Mouse (Mus musculus) forebrain, embryonic 16.5 days (tissue): ENCODE results near the gene Cyth4. TPM values are rescaled to one million over a fixed set of nuclear protein-coding genes. Genes with fewer than 3 reads are reported as not detected.

Source experiments
- ATAC-seq: fragments of 200-750 bp; cut with Nextera tagmentation; 2 replicates; pipeline ENCODE4 v1.8.0; 2017; ENCODE audit warnings: mild to moderate bottlenecking, moderate library complexity
- H3K27ac ChIP-seq: fragments of 300-500 bp; sonication (generic); 2 replicates; pipeline ENCODE4 v1.5.1; 2014; ENCODE audit warnings: low read length, control low read depth
- H3K27me3 ChIP-seq: fragments of 300-500 bp; sonication (generic); replicated peaks from 2 replicates; pipeline ENCODE4 v1.6.1; 2014; ENCODE audit warnings: low read length; ENCODE audit not compliant: control insufficient read depth, insufficient read depth
- H3K36me3 ChIP-seq: fragments of 300-500 bp; sonication (generic); 2 replicates; pipeline ENCODE4 v1.6.1; 2014; ENCODE audit not compliant: control insufficient read depth, insufficient read depth
- H3K4me1 ChIP-seq: fragments of 300-500 bp; sonication (generic); replicated peaks from 2 replicates; pipeline ENCODE4 v1.6.1; 2014; ENCODE audit warnings: low read length; ENCODE audit not compliant: control insufficient read depth, insufficient read depth
- H3K4me2 ChIP-seq: fragments of 300-500 bp; sonication (generic); 2 replicates; pipeline ENCODE4 v1.6.1; 2014; ENCODE audit warnings: mild to moderate bottlenecking, low read length, control low read depth
- H3K4me3 ChIP-seq: fragments of 300-500 bp; sonication (generic); replicated peaks from 2 replicates; pipeline ENCODE4 v1.5.1; 2014; ENCODE audit warnings: mild to moderate bottlenecking, low read length, control low read depth
- H3K9ac ChIP-seq: fragments of 300-500 bp; sonication (generic); replicated peaks from 2 replicates; pipeline ENCODE4 v1.6.1; 2014; ENCODE audit warnings: low read depth, low read length, control low read depth
- H3K9me3 ChIP-seq: fragments of 300-500 bp; sonication (generic); 2 replicates; pipeline ENCODE4 v1.6.1; 2016; ENCODE audit warnings: low read length; ENCODE audit not compliant: control insufficient read depth
- WGBS: fragments of 180-500 bp; shearing (Covaris S2); extraction: QIAGEN DNeasy Blood & Tissue Kit; methylation state at CpG from one replicate; pipeline ENCODE4 v1.1.7; 2014; 5-methylcytosine and 5-hydroxymethylcytosine counted together
- polyA plus RNA-seq: library from polyadenylated mRNA; unstranded; fragments of >200 nt; fragmentation: Nextera tagmentation; extraction: Ambion mirVana; gene quantifications from 2 replicates; pipeline ENCODE4 v1.2.1, GENCODE M21; 2015

Gene Cyth4
- polyA plus RNA-seq, 1 experiment from 2014 or later: 4.5 TPM

DNA sequence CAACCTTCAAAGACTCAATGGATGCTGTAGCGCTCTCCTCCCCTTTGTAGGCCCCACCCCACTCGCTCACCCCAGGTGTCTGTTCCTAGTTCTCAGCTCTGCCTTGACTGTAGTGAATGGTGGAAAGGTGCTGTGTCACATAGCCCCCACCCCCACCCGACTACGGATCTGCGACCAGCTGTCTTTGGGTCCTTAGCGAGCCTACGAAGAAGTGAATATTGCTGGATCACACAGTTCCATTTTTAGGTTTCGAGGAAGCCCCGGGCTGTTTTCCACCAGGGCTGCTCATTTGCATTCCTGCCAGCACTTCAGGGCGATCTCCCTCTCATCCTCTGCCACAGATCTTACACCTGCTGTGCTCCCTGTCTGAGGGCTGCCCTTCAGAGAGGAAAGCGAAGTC, 13.5 kb upstream of the Cyth4 start:
- no peaks in the 10 kb centered on the region for H3K36me3 ChIP-seq
- no peak overlapping the region for H3K4me2 ChIP-seq
- no peak overlapping the region for H3K27ac ChIP-seq
- no peak overlapping the region for H3K9ac ChIP-seq
- peaks cover 27% of the 10 kb centered on the region for H3K4me1 ChIP-seq
- 20% methylated on average over 11 of the region's 11 CpGs for WGBS
- peaks cover 4% of the 10 kb centered on the region; the same call in 1 of the 2 replicates for H3K9me3 ChIP-seq
- H3K4me3 ChIP-seq: no peak overlapping the region
- no peaks in the 10 kb centered on the region for H3K27me3 ChIP-seq
- ATAC-seq: no peak

DNA sequence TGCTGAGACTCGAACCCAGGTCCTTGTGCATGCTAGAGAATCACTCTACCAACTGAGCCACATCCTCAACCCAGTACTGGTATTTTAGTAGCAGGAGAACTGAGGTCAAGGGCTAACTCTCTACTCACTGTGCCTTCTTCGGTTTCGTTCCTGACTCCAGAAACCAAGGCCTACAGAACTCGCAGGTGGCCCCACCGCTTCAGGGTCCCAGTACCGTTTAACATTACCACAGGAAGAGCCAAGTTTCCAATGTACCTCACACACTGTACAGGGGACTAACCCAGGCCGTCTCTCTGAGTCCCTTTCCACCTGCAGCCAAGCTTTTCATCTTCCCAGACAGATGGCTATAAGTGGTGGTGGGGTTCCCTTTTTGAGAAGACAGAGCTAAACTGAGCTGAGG, 11.4 kb upstream of the Cyth4 start:
- Histone ChIP-seq H3K27me3 (no peaks in the 10 kb centered on the region), H3K36me3 (no peaks in the 10 kb centered on the region), H3K4me2 (no peak overlapping the region), H3K9ac (no peak overlapping the region), H3K9me3 (peaks cover 4% of the 10 kb centered on the region; the same call in 1 of the 2 replicates), H3K27ac (no peak overlapping the region), H3K4me1 (peaks cover 17% of the 10 kb centered on the region), H3K4me3 (no peak overlapping the region)
- ATAC-seq: no peak
- 89% methylated on average over 7 of the region's 7 CpGs for WGBS

DNA sequence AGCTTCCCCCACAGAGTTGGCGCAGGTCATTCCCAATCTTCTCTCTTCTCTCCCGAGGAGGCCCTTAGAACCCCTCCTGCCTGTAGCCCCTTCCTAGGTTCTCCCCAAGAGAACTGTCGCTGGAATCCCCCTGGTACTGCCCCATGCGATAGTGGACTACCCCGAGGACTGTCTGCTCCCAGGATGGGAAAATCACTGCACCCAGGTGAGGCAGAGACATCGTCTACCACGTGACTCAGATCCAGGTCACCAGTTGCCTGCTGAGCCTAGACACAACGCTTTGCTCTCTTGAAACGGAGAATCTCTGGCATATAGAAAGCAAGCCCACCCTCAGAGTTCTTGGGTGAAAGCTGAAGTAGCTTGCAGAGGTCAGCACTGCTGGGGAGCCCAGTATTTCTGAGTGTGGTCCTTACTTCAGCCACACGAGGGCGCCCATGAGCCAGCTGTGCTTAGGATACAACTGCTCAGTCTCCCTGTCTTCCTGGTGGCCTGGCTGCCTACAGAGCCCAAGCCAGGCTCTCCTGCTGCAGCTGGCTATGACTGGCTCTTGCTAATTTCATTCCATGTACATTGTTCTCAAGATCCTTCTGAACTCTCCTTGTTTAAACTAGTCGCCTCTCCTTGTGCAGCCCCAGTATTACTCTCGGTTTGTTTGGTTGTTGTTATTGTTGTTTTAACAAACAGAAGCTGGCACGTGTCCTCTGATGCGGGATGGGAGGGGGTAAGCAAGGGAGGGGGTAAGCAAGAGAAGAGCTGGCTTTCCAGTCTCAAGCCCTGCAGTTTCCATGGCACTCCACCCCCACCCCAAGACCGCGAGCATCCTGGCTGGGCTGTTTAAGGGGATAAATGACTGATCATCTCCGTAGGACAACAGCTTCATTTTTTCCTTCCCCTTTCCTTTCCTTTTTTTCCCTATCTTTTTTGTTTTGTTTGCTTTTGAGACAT, 9.5 kb upstream of the Cyth4 start:
- ATAC-seq: peak; percentile 90
- WGBS: 50% methylated on average over 18 of the region's 18 CpGs
- 0 out of 2 replicates have a peak overlapping the region, but pooled peaks have one; percentile 15 for H3K27ac ChIP-seq

DNA sequence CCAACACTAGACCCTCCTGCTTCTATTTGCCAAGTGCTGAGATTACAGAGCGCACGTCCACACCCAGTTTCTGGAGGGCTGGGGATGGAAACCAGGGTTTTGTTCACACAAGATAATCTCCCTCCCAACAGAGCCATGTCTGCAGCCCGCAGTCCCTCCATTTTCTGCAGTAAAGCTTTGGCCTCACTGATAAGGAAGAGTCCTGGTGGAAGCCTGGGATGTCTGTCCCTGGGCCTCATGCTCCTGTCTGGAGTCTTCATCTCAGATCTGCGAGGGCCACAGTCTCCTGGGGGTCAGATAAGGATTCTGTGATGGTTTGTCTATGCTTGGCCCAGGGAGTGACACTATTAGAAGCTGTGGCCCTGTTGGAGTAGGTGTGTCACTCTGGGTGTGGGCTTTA, 8.8 kb upstream of the Cyth4 start:
- WGBS: 82% methylated on average over 4 of the region's 4 CpGs
- H3K27ac ChIP-seq: no peak overlapping the region
- peaks cover 3% of the 10 kb centered on the region for H3K4me1 ChIP-seq
- no peak overlapping the region for H3K9ac ChIP-seq
- H3K36me3 ChIP-seq: no peaks in the 10 kb centered on the region
- H3K27me3 ChIP-seq: no peaks in the 10 kb centered on the region
- H3K4me2 ChIP-seq: no peak overlapping the region
- H3K4me3 ChIP-seq: no peak overlapping the region
- no peak for ATAC-seq
- H3K9me3 ChIP-seq: peaks cover 4% of the 10 kb centered on the region; the same call in 1 of the 2 replicates

More for the DNA sequence above, 9.5 kb upstream of the Cyth4 start:
- H3K36me3 ChIP-seq: no peaks in the 10 kb centered on the region
- H3K4me1 ChIP-seq: peaks cover 3% of the 10 kb centered on the region
- H3K4me2 ChIP-seq: no peak overlapping the region
- H3K9ac ChIP-seq: no peak overlapping the region
- no peak overlapping the region for H3K4me3 ChIP-seq
- no peaks in the 10 kb centered on the region for H3K27me3 ChIP-seq
- H3K9me3 ChIP-seq: peaks cover 4% of the 10 kb centered on the region; the same call in 1 of the 2 replicates

DNA sequence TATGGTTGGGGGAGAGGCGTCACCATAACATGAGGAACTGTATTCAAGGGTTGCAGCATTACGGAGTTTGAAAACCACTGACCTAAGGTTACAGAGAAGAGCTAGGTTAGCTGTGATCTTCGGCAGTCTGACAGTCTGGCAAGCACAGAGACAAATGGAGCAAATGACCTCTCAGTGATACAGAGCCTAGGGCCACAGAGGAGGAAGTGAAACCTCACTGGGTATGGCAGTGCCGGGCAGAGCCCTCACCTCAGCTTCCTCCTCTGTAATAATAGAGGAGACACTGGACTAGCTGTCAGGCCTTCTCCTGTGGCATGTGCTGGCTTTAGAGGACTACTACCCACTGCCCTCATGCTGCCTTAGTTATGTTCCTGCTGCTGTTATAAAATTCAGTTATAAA, 7.9 kb upstream of the Cyth4 start:
- WGBS: 80% methylated on average over 4 of the region's 4 CpGs
- Histone ChIP-seq H3K4me3 (no peak overlapping the region), H3K27me3 (no peaks in the 10 kb centered on the region), H3K27ac (no peak overlapping the region), H3K36me3 (no peaks in the 10 kb centered on the region), H3K4me2 (no peak overlapping the region), H3K9me3 (peaks cover 4% of the 10 kb centered on the region; the same call in 1 of the 2 replicates), H3K4me1 (peaks cover 3% of the 10 kb centered on the region), H3K9ac (no peak overlapping the region)
- no peak for ATAC-seq

DNA sequence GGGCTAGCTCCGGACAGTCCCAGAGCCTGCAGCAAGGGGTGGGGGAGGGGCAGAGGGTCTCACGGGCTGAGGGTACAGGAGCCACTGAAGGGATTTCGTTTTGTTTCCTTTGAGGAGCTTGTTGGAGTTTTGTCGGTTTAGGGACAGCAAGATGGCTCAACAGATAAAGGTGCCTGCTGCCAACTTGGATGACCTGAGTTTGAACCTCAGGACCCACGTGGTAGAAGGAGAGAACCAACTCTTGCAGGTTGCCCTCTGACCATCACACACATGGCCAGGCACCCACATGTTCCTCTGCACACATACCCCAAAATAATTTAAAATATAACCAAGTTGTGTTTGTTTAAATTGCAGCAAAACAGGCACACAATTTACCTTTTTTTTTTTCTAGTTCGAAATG, 6.9 kb upstream of the Cyth4 start:
- H3K9ac ChIP-seq: no peak overlapping the region
- no peaks in the 10 kb centered on the region for H3K36me3 ChIP-seq
- WGBS: 78% methylated on average over 6 of the region's 6 CpGs
- H3K4me3 ChIP-seq: no peak overlapping the region
- H3K27me3 ChIP-seq: no peaks in the 10 kb centered on the region
- H3K4me1 ChIP-seq: peaks cover 3% of the 10 kb centered on the region
- H3K4me2 ChIP-seq: no peak overlapping the region
- no peak overlapping the region for H3K27ac ChIP-seq
- ATAC-seq: no peak
- H3K9me3 ChIP-seq: no peaks in the 10 kb centered on the region; the same call in 1 of the 2 replicates

DNA sequence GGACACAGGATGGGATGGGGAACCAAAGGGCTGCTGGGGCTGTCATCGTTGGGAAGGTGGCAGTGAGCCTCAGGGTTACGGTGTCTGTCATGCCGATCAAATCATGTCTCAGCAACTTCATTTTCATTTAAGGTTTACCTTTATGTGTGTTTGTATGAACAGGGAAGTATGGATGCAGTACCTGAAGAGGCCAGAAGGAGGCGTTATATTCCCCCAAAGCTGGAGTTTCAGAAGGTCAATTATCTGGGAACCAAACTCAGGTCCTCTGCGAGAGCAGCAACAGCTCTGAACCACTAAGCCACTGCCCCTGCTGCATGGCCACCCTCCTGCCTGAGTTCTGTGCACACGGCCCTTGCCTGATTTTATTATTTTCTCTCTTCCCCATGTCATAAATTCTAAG, 6.1 kb upstream of the Cyth4 start:
- no peak overlapping the region for H3K4me3 ChIP-seq
- no peak overlapping the region for H3K27ac ChIP-seq
- H3K36me3 ChIP-seq: no peaks in the 10 kb centered on the region
- H3K9ac ChIP-seq: no peak overlapping the region
- H3K4me2 ChIP-seq: no peak overlapping the region
- no peaks in the 10 kb centered on the region for H3K27me3 ChIP-seq
- H3K9me3 ChIP-seq: no peaks in the 10 kb centered on the region
- 85% methylated on average over 6 of the region's 6 CpGs for WGBS
- no peak for ATAC-seq
- peaks cover 3% of the 10 kb centered on the region for H3K4me1 ChIP-seq

DNA sequence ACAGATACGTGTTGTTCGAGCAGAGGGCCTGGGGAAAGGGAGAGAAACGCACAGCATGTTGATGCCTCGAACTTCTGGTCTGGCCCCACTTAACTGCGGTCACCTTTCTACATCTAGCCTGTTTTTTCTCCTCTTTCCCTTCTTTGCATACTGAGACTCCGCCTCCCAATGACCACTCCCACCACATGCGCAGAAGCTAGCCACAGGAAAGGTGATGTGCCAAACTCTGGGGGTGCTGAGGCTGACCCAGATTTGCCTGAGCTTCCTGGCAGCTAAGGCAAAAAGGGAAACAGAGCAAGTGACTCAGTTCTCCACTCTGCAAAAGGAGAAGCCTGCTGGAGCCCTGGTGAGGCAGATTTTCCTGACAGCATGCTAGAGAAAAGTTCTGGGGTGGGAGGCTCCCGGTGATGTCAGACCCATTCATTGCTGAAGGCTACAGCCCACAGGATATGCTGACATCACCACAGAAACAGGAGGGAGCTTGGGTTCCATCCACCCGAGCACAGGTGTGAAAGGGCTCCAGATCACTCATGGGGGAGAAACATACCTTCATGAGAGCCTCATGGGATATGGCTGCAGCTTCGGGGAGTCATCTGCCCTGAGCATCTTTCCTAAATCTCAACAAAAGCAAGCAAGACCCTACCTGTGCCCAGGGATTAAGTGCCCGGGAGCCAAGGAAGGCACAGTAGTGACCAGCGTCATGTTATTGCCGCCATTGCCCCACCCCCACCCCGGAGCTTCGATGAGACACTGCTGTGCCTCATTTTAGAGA, 5.0 kb upstream of the Cyth4 start:
- Histone ChIP-seq H3K9ac (no peak overlapping the region), H3K27me3 (no peaks in the 10 kb centered on the region), H3K4me3 (no peak overlapping the region), H3K27ac (no peak overlapping the region), H3K4me2 (no peak overlapping the region), H3K9me3 (no peaks in the 10 kb centered on the region), H3K4me1 (peaks cover 3% of the 10 kb centered on the region), H3K36me3 (no peaks in the 10 kb centered on the region)
- ATAC-seq: no peak
- WGBS: 77% methylated on average over 15 of the region's 15 CpGs

DNA sequence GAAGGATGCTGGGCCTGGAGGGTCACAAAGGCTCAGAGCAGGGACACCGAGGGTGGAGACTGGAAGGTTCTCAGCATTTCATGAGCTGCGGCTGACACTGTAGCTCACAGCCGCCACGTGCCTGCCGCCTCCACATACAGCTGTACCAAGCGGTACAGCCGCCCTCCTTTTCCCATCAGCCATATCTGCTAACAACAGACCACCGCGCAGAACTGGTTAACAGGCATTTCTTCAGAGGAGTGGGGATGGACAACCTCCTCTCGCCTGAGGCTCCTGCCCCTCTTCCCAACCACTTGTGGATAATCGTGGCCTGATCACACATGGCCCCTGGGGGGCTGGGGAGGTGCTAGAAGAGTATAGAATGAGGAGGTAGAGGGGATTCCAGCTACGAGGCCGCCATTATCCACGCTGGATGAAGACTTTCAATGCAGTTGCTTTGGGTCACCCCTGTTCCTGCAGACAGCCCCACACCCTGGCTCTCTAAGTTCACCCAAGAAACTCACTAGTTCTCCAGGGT, 4.3 kb upstream of the Cyth4 start:
- H3K4me1 ChIP-seq: peaks cover 1% of the 10 kb centered on the region
- no peak overlapping the region for H3K27ac ChIP-seq
- H3K9me3 ChIP-seq: no peaks in the 10 kb centered on the region
- no peaks in the 10 kb centered on the region for H3K36me3 ChIP-seq
- H3K4me3 ChIP-seq: no peak overlapping the region
- whole genome bisulfite sequencing: 71% methylated on average over 14 of the region's 14 CpGs
- no peak overlapping the region for H3K4me2 ChIP-seq
- H3K27me3 ChIP-seq: no peaks in the 10 kb centered on the region
- H3K9ac ChIP-seq: no peak overlapping the region
- ATAC-seq: no peak
